ENCODE assay signal across 8 mouse cellular contexts in genomic region chr8:83899363-83900252, GRCm38 (mm10). TPM values are rescaled to one million over a fixed set of nuclear protein-coding genes. Genes with fewer than 3 reads are reported as not detected.
DNase-seq lines count a peak whose midpoint lies in the region; ATAC-seq and TF ChIP-seq lines count a peak whose summit lies in the region.

TSS of gene Adgrl1 (plus strand) at chr8:83900105.

- peaks cover 9% of the 10 kb centered on the region for H3K36me3 ChIP-seq in G1E (replicated peaks)
- no peaks in the 10 kb centered on the region for H3K36me3 ChIP-seq in forebrain, postnatal 0 days (ENCODE audit: insufficient read depth)

- peaks cover 53% of the 10 kb centered on the region for H3K27me3 ChIP-seq in G1E (ENCODE audit: insufficient read depth, low read length)
- H3K27me3 ChIP-seq in forebrain, postnatal 0 days (ENCODE audit: insufficient read depth, low read length), result no peaks in the 10 kb centered on the region

- H3K4me3 ChIP-seq in G1E (ENCODE audit: low read depth, low read length), result peak within 1 kb of the TSS; percentile 79
- peak within 1 kb of the TSS; percentile 95 for H3K4me3 ChIP-seq in forebrain, postnatal 0 days (ENCODE audit: low read depth, low read length)

- H3K27ac ChIP-seq in forebrain, postnatal 0 days (ENCODE audit: low read depth, low read length), result peak within 1 kb of the TSS; percentile 99

- peaks cover 60% of the 10 kb centered on the region for H3K4me1 ChIP-seq in G1E (ENCODE audit: insufficient read depth, low read depth, low read length)
- H3K4me1 ChIP-seq in forebrain, postnatal 0 days (ENCODE audit: insufficient read depth), result peaks cover 20% of the 10 kb centered on the region; the same call in 1 of the 2 replicates

- intact Hi-C loops in heart, postnatal 36 days (cut with DNase I), result loop anchor here (5.0 kb wide), 2 partner anchors 98 to 332 kb away; partner anchors contain the start of genes Ndufb7 and Samd1

- ATAC-seq in G1E (ENCODE audit: extremely low read depth, insufficient number of reproducible peaks, low FRiP score, poor library complexity, severe bottlenecking), result peak; percentile 47
- ATAC-seq in forebrain, postnatal 0 days, result peak; percentile 89
- ATAC-seq in neutrophil, adult 5-6 weeks (ENCODE audit: extremely low read depth, insufficient number of reproducible peaks, low FRiP score, poor library complexity, severe bottlenecking), result peak; percentile 45; the same call in 1 of the 2 replicates

- peak within 1 kb of the TSS; percentile 79 for H3K4me2 ChIP-seq in forebrain, postnatal 0 days (ENCODE audit: low read depth)

- no peaks in the 10 kb centered on the region for H3K9me3 ChIP-seq in G1E (replicated peaks)
- H3K9me3 ChIP-seq in forebrain, postnatal 0 days (ENCODE audit: low read length), result no peaks in the 10 kb centered on the region

- WGBS in forebrain, postnatal 0 days, result under 1% methylated on average over 51 of the region's 70 CpGs

- peak; percentile 90 for DNase-seq in G1E (ENCODE audit: low spot score)
- peak; percentile 99 for DNase-seq in cerebellum, adult 11-12 months
- DNase-seq in forebrain, postnatal 0 days, result peak; percentile 98
- DNase-seq in heart, postnatal 36 days, result peak; percentile 91 to 92
- peak; percentile 95 to 96 for DNase-seq in layer of hippocampus, adult 18-20 months (ENCODE audit: low spot score in 2 of 2)
- DNase-seq in lung, adult 18-20 months, result peak; percentile 82
- peak; percentile 94 for DNase-seq in testis, postnatal 14 days (ENCODE audit: low spot score)

- no peak for TF ChIP-seq CTCF in G1E (IDR thresholded peaks at IDR 0.05; ENCODE audit: low read depth, low read length)
- no peak; the same call in 1 of the 2 replicates for TF ChIP-seq CTCF in forebrain, postnatal 0 days (IDR thresholded peaks at IDR 0.05; ENCODE audit: low read depth)

- H3K9ac ChIP-seq in forebrain, postnatal 0 days, result peak within 1 kb of the TSS; percentile 98

RNA-seq across cellular contexts. Expression of gene Adgrl1, which starts in this region (rescaled TPM):
- total RNA-seq in G1E (2014; fragmentation: Nextera tagmentation), result 31.2 and 35.2 TPM in 2 replicates
- total RNA-seq in G1E (2017), result 9.1 and 11.3 TPM in 2 replicates
- 18.5 and 20.7 TPM in 2 replicates for polyA plus RNA-seq in G1E (2012)
- total RNA-seq in forebrain, postnatal 0 days (2014; rRNA removed), result 248 and 259 TPM in 2 replicates
- 38.5 and 56.5 TPM in 2 replicates for polyA plus RNA-seq in forebrain, postnatal 0 days (2015; fragmentation: Nextera tagmentation; extraction: Ambion mirVana)
- total RNA-seq in heart, postnatal 36 days (2021), result 10 to 100 TPM; 13.9 to 15.0 TPM
- total RNA-seq in layer of hippocampus, adult 18-20 months (2021), result 100 to 1,000 TPM; 306 to 309 TPM
- total RNA-seq in neutrophil, adult 5-6 weeks (2017), result 2.8 and 5.5 TPM in 2 replicates

Comparison
In these comparisons a context has a peak if more than half of its experiments do, and no peak if none do; other contexts are left out.
1. Peak in every context shown above with its lines: DNase-seq, ATAC-seq, H3K4me3 ChIP-seq and H3K27ac ChIP-seq.